Mouse (Mus musculus) neural tube, embryonic 14.5 days (tissue): ENCODE measurements at regions not wholly inside any gene's neighbourhood (a gene's known extent, or its start where the extent isn't known, plus 50 kb on each side); places are given as distances from the start of the nearest gene placed in this dataset.
A peak's percentile ranks its signal among the peaks of the same experiment; 100 is the strongest.

Source experiments
- ATAC-seq: fragments of 200-750 bp; cut with Nextera tagmentation; 2 replicates; pipeline ENCODE4 v1.8.0; 2017; ENCODE audit warnings: low read depth, mild to moderate bottlenecking, moderate TSS enrichment, moderate library complexity
- H3K27ac ChIP-seq: fragments of 300-500 bp; sonication (generic); 2 replicates; pipeline ENCODE4 v1.5.1; 2014; ENCODE audit warnings: low read depth, mild to moderate bottlenecking, control low read depth, low read length, moderate library complexity, mixed read lengths
- H3K27me3 ChIP-seq: fragments of 300-500 bp; sonication (generic); 2 replicates; pipeline ENCODE4 v1.6.1; 2014; ENCODE audit warnings: low read length; ENCODE audit not compliant: control insufficient read depth, insufficient read depth
- H3K36me3 ChIP-seq: fragments of 300-500 bp; sonication (generic); 2 replicates; pipeline ENCODE4 v1.6.1; 2014; ENCODE audit warnings: low read length, mixed read lengths; ENCODE audit not compliant: control insufficient read depth, insufficient read depth
- H3K4me1 ChIP-seq: fragments of 300-500 bp; sonication (generic); 2 replicates; pipeline ENCODE4 v1.6.1; 2014; ENCODE audit warnings: low read length; ENCODE audit not compliant: control insufficient read depth, insufficient read depth
- H3K4me2 ChIP-seq: fragments of 300-500 bp; sonication (generic); 2 replicates; pipeline ENCODE4 v1.6.1; 2014; ENCODE audit warnings: mild to moderate bottlenecking, low read depth, low read length, control low read depth
- H3K4me3 ChIP-seq: fragments of 300-500 bp; sonication (generic); 2 replicates; pipeline ENCODE4 v1.5.1; 2014; ENCODE audit warnings: low read depth, low read length, control low read depth, mixed read lengths
- H3K9ac ChIP-seq: fragments of 300-500 bp; sonication (generic); replicated peaks from 2 replicates; pipeline ENCODE4 v1.6.1; 2014; ENCODE audit warnings: low read depth, mild to moderate bottlenecking, control low read depth, low read length, mixed read lengths
- H3K9me3 ChIP-seq: fragments of 300-500 bp; sonication (generic); 2 replicates; pipeline ENCODE4 v1.6.1; 2016; ENCODE audit warnings: low read length; ENCODE audit not compliant: control insufficient read depth
- WGBS: fragments of 180-500 bp; shearing (Covaris S2); extraction: QIAGEN DNeasy Blood & Tissue Kit; methylation state at CpG from one replicate; pipeline ENCODE4 v1.1.7; 2014; 5-methylcytosine and 5-hydroxymethylcytosine counted together

- H3K4me2 ChIP-seq = peak overlapping the region; percentile 24; the same call in 1 of the 2 replicates
- no peak overlapping the region for H3K9ac ChIP-seq
- no peaks in the 10 kb centered on the region for H3K36me3 ChIP-seq
- no peak overlapping the region for H3K4me3 ChIP-seq
- ATAC-seq = peak; percentile 72
- H3K4me1 ChIP-seq = peaks cover 18% of the 10 kb centered on the region
- H3K27ac ChIP-seq = no peak overlapping the region
- WGBS = 13% methylated on average over 14 of the region's 14 CpGs
- H3K27me3 ChIP-seq = 0 out of 2 replicates have a peak, but pooled peaks cover 2% of the 10 kb centered on the region
- H3K9me3 ChIP-seq = no peaks in the 10 kb centered on the region
Measured at GRCm38 (mm10) chr9:61510217-61510893, 138.2 kb downstream of the Tle3 start.

GRCm38 (mm10) chr9:61509591-61510191 lies 137.5 kb downstream of the Tle3 start:
- 0 out of 2 replicates have a peak, but pooled peaks cover 2% of the 10 kb centered on the region for H3K27me3 ChIP-seq

GRCm38 (mm10) chr9:61509091-61509490 lies 136.9 kb downstream of the Tle3 start:
- Histone ChIP-seq H3K4me1 (peaks cover 18% of the 10 kb centered on the region), H3K36me3 (no peaks in the 10 kb centered on the region), H3K27me3 (0 out of 2 replicates have a peak, but pooled peaks cover 2% of the 10 kb centered on the region), H3K4me3 (no peak overlapping the region), H3K9ac (no peak overlapping the region), H3K27ac (no peak overlapping the region), H3K4me2 (no peak overlapping the region), H3K9me3 (no peaks in the 10 kb centered on the region)
- no peak for ATAC-seq
- WGBS = 55% methylated on average over 5 of the region's 5 CpGs

More at GRCm38 (mm10) chr9:61509591-61510191, 137.5 kb downstream of the Tle3 start:
- Histone ChIP-seq H3K4me2 (peak overlapping the region; percentile 24; the same call in 1 of the 2 replicates), H3K27ac (peak overlapping the region; percentile 10; the same call in 1 of the 2 replicates), H3K9me3 (no peaks in the 10 kb centered on the region), H3K36me3 (no peaks in the 10 kb centered on the region), H3K9ac (no peak overlapping the region), H3K4me1 (peaks cover 18% of the 10 kb centered on the region), H3K4me3 (no peak overlapping the region)
- peak; percentile 86 for ATAC-seq
- WGBS = 8% methylated on average over 26 of the region's 26 CpGs

- no peak overlapping the region for H3K4me2 ChIP-seq
- no peak overlapping the region for H3K9ac ChIP-seq
- peaks cover 5% of the 10 kb centered on the region; the same call in 1 of the 2 replicates for H3K27me3 ChIP-seq
- no peak for ATAC-seq
- H3K4me3 ChIP-seq = no peak overlapping the region
- H3K4me1 ChIP-seq = no peaks in the 10 kb centered on the region
- H3K27ac ChIP-seq = no peak overlapping the region
- WGBS = 78% methylated on average over 9 of the region's 9 CpGs
- H3K36me3 ChIP-seq = no peaks in the 10 kb centered on the region
- H3K9me3 ChIP-seq = no peaks in the 10 kb centered on the region
Measured at GRCm38 (mm10) chr9:61500851-61501250, 128.7 kb downstream of the Tle3 start.

GRCm38 (mm10) chr9:61492896-61493295 lies 120.7 kb downstream of the Tle3 start:
- WGBS = 84% methylated on average over 8 of the region's 8 CpGs
- no peak overlapping the region for H3K4me2 ChIP-seq

GRCm38 (mm10) chr9:61491131-61491712 lies 119.1 kb downstream of the Tle3 start:
- no peak for ATAC-seq
- WGBS = 46% methylated on average over 6 of the region's 6 CpGs
- H3K9ac ChIP-seq = no peak overlapping the region
- no peaks in the 10 kb centered on the region for H3K9me3 ChIP-seq
- H3K36me3 ChIP-seq = no peaks in the 10 kb centered on the region
- no peak overlapping the region for H3K4me3 ChIP-seq
- H3K4me1 ChIP-seq = 0 out of 2 replicates have a peak, but pooled peaks cover 2% of the 10 kb centered on the region
- H3K27ac ChIP-seq = no peak overlapping the region
- H3K4me2 ChIP-seq = no peak overlapping the region
- no peaks in the 10 kb centered on the region for H3K27me3 ChIP-seq

More at GRCm38 (mm10) chr9:61492896-61493295, 120.7 kb downstream of the Tle3 start:
- no peaks in the 10 kb centered on the region for H3K36me3 ChIP-seq
- no peak for ATAC-seq
- H3K4me3 ChIP-seq = no peak overlapping the region
- no peak overlapping the region for H3K27ac ChIP-seq
- H3K27me3 ChIP-seq = no peaks in the 10 kb centered on the region
- H3K4me1 ChIP-seq = 0 out of 2 replicates have a peak, but pooled peaks cover 2% of the 10 kb centered on the region
- H3K9ac ChIP-seq = no peak overlapping the region
- no peaks in the 10 kb centered on the region for H3K9me3 ChIP-seq

GRCm38 (mm10) chr9:61489983-61490382 lies 117.8 kb downstream of the Tle3 start:
- Histone ChIP-seq H3K4me1 (0 out of 2 replicates have a peak, but pooled peaks cover 2% of the 10 kb centered on the region), H3K4me3 (no peak overlapping the region), H3K9me3 (no peaks in the 10 kb centered on the region), H3K27ac (no peak overlapping the region), H3K27me3 (no peaks in the 10 kb centered on the region), H3K4me2 (no peak overlapping the region), H3K9ac (no peak overlapping the region), H3K36me3 (no peaks in the 10 kb centered on the region)
- 72% methylated on average over 6 of the region's 6 CpGs for WGBS
- no peak for ATAC-seq

- Histone ChIP-seq H3K36me3 (no peaks in the 10 kb centered on the region), H3K27ac (no peak overlapping the region)
Measured at GRCm38 (mm10) chr9:61489147-61489546, 117.0 kb downstream of the Tle3 start.

GRCm38 (mm10) chr9:61487824-61488223 lies 115.7 kb downstream of the Tle3 start:
- H3K4me3 ChIP-seq = no peak overlapping the region
- no peaks in the 10 kb centered on the region for H3K9me3 ChIP-seq
- no peak overlapping the region for H3K4me2 ChIP-seq
- H3K9ac ChIP-seq = no peak overlapping the region
- H3K27ac ChIP-seq = no peak overlapping the region
- no peak for ATAC-seq
- WGBS = 96% methylated on average over 12 of the region's 12 CpGs
- no peaks in the 10 kb centered on the region for H3K27me3 ChIP-seq
- no peaks in the 10 kb centered on the region for H3K36me3 ChIP-seq
- H3K4me1 ChIP-seq = 0 out of 2 replicates have a peak, but pooled peaks cover 2% of the 10 kb centered on the region

More at GRCm38 (mm10) chr9:61489147-61489546, 117.0 kb downstream of the Tle3 start:
- Histone ChIP-seq H3K9me3 (no peaks in the 10 kb centered on the region), H3K9ac (no peak overlapping the region), H3K4me1 (0 out of 2 replicates have a peak, but pooled peaks cover 2% of the 10 kb centered on the region), H3K4me2 (no peak overlapping the region), H3K4me3 (no peak overlapping the region), H3K27me3 (no peaks in the 10 kb centered on the region)
- 33% methylated on average over 9 of the region's 9 CpGs for WGBS
- no peak for ATAC-seq
